Mouse (Mus musculus) intestine, embryonic 14.5 days (tissue): ENCODE results near the gene Thsd7b. TPM values are rescaled to one million over a fixed set of nuclear protein-coding genes. Genes with fewer than 3 reads are reported as not detected.

Experiments used
- ATAC-seq: fragments of 200-750 bp; cut with Nextera tagmentation; replicated peaks from 2 replicates; pipeline ENCODE4 v1.8.0; 2017; ENCODE audit warnings: low read depth, moderate number of reproducible peaks, moderate TSS enrichment, moderate library complexity; ENCODE audit not compliant: low FRiP score, low TSS enrichment
- DNase-seq: peaks from one replicate; pipeline ENCODE4 v3.0.0-alpha.2; 2018; ENCODE audit warnings: low spot score
- H3K27ac ChIP-seq: fragments of 300-500 bp; sonication (generic); 2 replicates; pipeline ENCODE4 v1.5.1; 2014; ENCODE audit warnings: low read depth, mild to moderate bottlenecking, control low read depth
- H3K27me3 ChIP-seq: fragments of 300-500 bp; sonication (generic); replicated peaks from 2 replicates; pipeline ENCODE4 v1.6.1; 2014; ENCODE audit warnings: low read length, control low read depth; ENCODE audit not compliant: control insufficient read depth, insufficient read depth
- H3K36me3 ChIP-seq: fragments of 300-500 bp; sonication (generic); 2 replicates; pipeline ENCODE4 v1.6.1; 2014; ENCODE audit warnings: low read length, control low read depth; ENCODE audit not compliant: control insufficient read depth, insufficient read depth
- H3K4me1 ChIP-seq: fragments of 300-500 bp; sonication (generic); replicated peaks from 2 replicates; pipeline ENCODE4 v1.6.1; 2014; ENCODE audit warnings: low read length, control low read depth, mixed read lengths; ENCODE audit not compliant: control insufficient read depth, insufficient read depth
- H3K4me2 ChIP-seq: fragments of 300-500 bp; sonication (generic); 2 replicates; pipeline ENCODE4 v1.6.1; 2014; ENCODE audit warnings: low read length
- H3K4me3 ChIP-seq: fragments of 300-500 bp; sonication (generic); 2 replicates; pipeline ENCODE4 v1.5.1; 2014; ENCODE audit warnings: low read depth, low read length, control low read depth, mixed read lengths
- H3K9ac ChIP-seq: fragments of 300-500 bp; sonication (generic); 2 replicates; pipeline ENCODE4 v1.6.1; 2014; ENCODE audit warnings: mild to moderate bottlenecking, low read length
- H3K9me3 ChIP-seq: fragments of 300-500 bp; sonication (generic); 2 replicates; pipeline ENCODE4 v1.6.1; 2016; ENCODE audit warnings: low read length, control low read depth; ENCODE audit not compliant: control insufficient read depth
- WGBS: fragments of 180-500 bp; shearing (Covaris S2); extraction: QIAGEN DNeasy Blood & Tissue Kit; methylation state at CpG from one replicate; pipeline ENCODE4 v1.1.7; 2014; 5-methylcytosine and 5-hydroxymethylcytosine counted together
- polyA plus RNA-seq: library from polyadenylated mRNA; unstranded; fragments of >200 nt; fragmentation: Nextera tagmentation; extraction: Ambion mirVana; gene quantifications from 2 replicates; pipeline ENCODE4 v1.2.1, GENCODE M21; 2014

The Thsd7b gene
- polyA plus RNA-seq: 0.66 and 1.0 TPM in 2 replicates

DNA sequence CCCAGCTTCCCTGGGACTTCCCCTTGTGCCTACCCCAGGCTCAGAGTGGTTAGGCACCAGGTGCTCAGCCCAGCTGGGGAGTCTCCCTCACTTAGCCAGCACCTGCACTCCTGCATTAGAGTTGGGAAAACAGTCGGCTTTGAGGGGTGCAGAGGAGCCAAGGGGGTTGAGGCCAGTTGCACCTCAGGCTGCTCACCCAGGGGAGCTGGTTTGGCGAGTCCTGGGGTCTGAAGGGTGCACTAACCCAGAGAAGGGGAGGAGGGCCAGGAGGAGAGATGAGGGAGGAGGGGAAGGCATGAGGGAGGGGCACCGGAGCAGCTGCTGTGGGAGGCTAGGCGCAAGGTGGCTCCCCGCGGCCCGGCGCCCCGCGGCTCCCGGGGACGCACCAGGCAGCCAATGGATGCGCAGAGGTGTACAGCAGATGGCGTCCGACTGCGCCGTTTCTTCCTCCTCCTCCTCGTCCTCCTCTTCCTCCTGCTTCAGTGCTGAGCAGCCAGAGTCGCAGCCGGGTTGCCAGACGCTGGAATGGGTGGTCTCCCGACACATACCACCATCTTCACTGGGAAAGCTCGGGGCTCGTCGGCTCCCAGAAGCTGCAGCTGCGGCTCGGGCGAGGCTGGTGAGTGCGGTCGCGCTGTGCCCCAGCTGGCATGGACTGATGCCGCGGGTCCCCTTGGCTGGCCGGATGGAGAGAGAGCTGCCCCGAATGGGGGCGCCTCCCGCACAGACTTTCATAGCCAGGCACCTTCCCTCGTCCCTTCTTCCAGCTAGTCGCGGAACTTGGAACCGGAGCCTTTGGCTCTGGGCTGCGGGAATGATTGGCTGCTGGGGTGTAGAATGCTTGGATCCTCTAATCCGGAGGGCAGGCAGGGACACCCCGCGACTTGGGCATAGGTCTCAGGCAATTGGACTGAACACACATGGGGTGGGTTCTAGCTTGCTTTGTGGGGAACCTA lies at the start of gene Thsd7b:
Gene Thsd7b, plus strand, starts transcription at position 321 of the 956 bp plus-strand sequence.
- ATAC-seq (0 out of 2 replicates have a peak, but pooled peaks have one; percentile 36), DNase-seq (peak; percentile 67)
- 0 out of 2 replicates have a peak, but pooled peaks cover 4% of the 10 kb centered on the region for H3K4me1 ChIP-seq
- H3K4me2 ChIP-seq: peak within 1 kb of the TSS; percentile 61
- H3K9me3 ChIP-seq: no peaks in the 10 kb centered on the region
- peak within 1 kb of the TSS; percentile 40 for H3K4me3 ChIP-seq
- H3K9ac ChIP-seq: no peak within 1 kb of the TSS
- H3K27ac ChIP-seq: no peak within 1 kb of the TSS
- WGBS: 2% methylated on average over 42 of the region's 45 CpGs
- peaks cover 43% of the 10 kb centered on the region for H3K27me3 ChIP-seq
- H3K36me3 ChIP-seq: no peaks in the 10 kb centered on the region

- Histone ChIP-seq H3K9me3 (no peaks in the 10 kb centered on the region), H3K4me1 (no peaks in the 10 kb centered on the region), H3K4me3 (no peak overlapping the region), H3K9ac (no peak overlapping the region), H3K27me3 (no peaks in the 10 kb centered on the region), H3K36me3 (no peaks in the 10 kb centered on the region), H3K4me2 (no peak overlapping the region), H3K27ac (no peak overlapping the region)
- 54% methylated on average over 3 of the region's 3 CpGs for WGBS
- DNase-seq (no peak), ATAC-seq (no peak)
Observed at GRCm38 (mm10) chr1:129244292-129244691, 28.8 kb upstream of the Thsd7b start.

- Histone ChIP-seq H3K9ac (no peak overlapping the region), H3K9me3 (no peaks in the 10 kb centered on the region), H3K4me3 (no peak overlapping the region), H3K36me3 (no peaks in the 10 kb centered on the region), H3K27ac (no peak overlapping the region), H3K4me1 (no peaks in the 10 kb centered on the region), H3K27me3 (no peaks in the 10 kb centered on the region), H3K4me2 (no peak overlapping the region)
- 76% methylated on average over 6 of the region's 6 CpGs for WGBS
- DNase-seq (no peak), ATAC-seq (no peak)
Observed at GRCm38 (mm10) chr1:129250704-129251443, 22.2 kb upstream of the Thsd7b start.

GRCm38 (mm10) chr1:129266684-129267083 lies 6.4 kb upstream of the Thsd7b start:
- H3K36me3 ChIP-seq: no peaks in the 10 kb centered on the region
- no peak overlapping the region for H3K4me2 ChIP-seq
- no peaks in the 10 kb centered on the region for H3K4me1 ChIP-seq
- H3K9ac ChIP-seq: no peak overlapping the region
- H3K27me3 ChIP-seq: no peaks in the 10 kb centered on the region
- no peak overlapping the region for H3K27ac ChIP-seq
- WGBS: 83% methylated on average over 3 of the region's 3 CpGs
- DNase-seq: no peak
- no peak overlapping the region for H3K4me3 ChIP-seq
- no peaks in the 10 kb centered on the region for H3K9me3 ChIP-seq
- no peak for ATAC-seq

GRCm38 (mm10) chr1:129304173-129304572 lies 31.1 kb downstream of the Thsd7b start:
- Histone ChIP-seq H3K4me3 (no peak overlapping the region), H3K4me1 (no peaks in the 10 kb centered on the region), H3K27ac (no peak overlapping the region), H3K4me2 (no peak overlapping the region), H3K27me3 (no peaks in the 10 kb centered on the region), H3K9me3 (no peaks in the 10 kb centered on the region), H3K36me3 (no peaks in the 10 kb centered on the region), H3K9ac (no peak overlapping the region)
- DNase-seq: no peak
- WGBS: 86% methylated on average over 1 of the region's 1 CpGs
- ATAC-seq: no peak

GRCm38 (mm10) chr1:129324388-129324787 lies 51.3 kb downstream of the Thsd7b start:
- Histone ChIP-seq H3K36me3 (no peaks in the 10 kb centered on the region), H3K9me3 (no peaks in the 10 kb centered on the region), H3K27ac (no peak overlapping the region), H3K9ac (no peak overlapping the region), H3K4me2 (no peak overlapping the region), H3K4me3 (no peak overlapping the region), H3K4me1 (no peaks in the 10 kb centered on the region), H3K27me3 (no peaks in the 10 kb centered on the region)
- DNase-seq (no peak), ATAC-seq (no peak)
- WGBS: 80% methylated on average over 6 of the region's 6 CpGs

DNA sequence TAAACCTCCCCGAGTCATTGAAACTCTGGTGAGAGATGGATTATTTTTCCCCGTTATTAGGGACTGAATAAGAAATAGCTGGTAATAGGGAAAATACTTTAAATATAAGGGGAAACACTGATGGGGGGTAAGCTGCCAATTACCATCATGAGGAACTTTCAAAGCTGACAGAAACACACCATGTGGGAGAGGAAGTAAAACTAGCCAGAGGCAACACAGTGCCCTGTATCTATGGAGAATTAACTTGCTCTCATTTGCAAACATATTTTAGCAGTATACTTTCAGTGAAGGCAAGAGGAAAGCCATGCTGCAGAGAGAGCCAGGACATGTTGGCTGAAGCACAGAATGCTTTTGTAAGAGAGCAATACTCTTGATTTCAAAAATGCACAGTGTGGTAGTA lies 51.7 kb downstream of the Thsd7b start:
- no peaks in the 10 kb centered on the region for H3K36me3 ChIP-seq
- H3K4me3 ChIP-seq: no peak overlapping the region
- H3K27ac ChIP-seq: no peak overlapping the region
- no peak overlapping the region for H3K4me2 ChIP-seq
- no peak for DNase-seq
- no peaks in the 10 kb centered on the region for H3K4me1 ChIP-seq
- H3K9ac ChIP-seq: no peak overlapping the region
- WGBS: 70% methylated on average over 2 of the region's 2 CpGs
- ATAC-seq: no peak
- no peaks in the 10 kb centered on the region for H3K9me3 ChIP-seq
- no peaks in the 10 kb centered on the region for H3K27me3 ChIP-seq

DNA sequence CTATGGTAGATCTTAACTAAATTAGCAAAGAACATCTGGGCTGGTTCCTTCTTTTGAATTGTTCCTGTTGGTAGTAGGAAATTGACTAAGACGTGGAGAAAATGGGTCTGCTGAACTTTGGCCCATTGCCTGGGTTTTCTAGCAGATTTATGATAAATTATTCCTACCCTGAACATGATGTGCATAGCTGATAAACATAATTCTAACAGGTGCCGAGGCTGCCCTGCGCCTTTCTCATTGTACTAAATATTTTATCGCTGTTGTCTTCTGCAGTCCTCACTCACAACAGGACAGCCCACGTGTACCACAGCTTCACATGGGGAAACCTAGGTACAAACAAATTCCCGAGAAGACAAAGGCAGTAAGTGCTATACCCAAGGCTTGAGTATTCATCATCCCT lies 83.5 kb downstream of the Thsd7b start:
- ATAC-seq (no peak), DNase-seq (no peak)
- H3K4me2 ChIP-seq: no peak overlapping the region
- H3K27ac ChIP-seq: no peak overlapping the region
- H3K36me3 ChIP-seq: no peaks in the 10 kb centered on the region
- H3K27me3 ChIP-seq: no peaks in the 10 kb centered on the region
- H3K9me3 ChIP-seq: no peaks in the 10 kb centered on the region
- no peak overlapping the region for H3K4me3 ChIP-seq
- H3K9ac ChIP-seq: no peak overlapping the region
- no peaks in the 10 kb centered on the region for H3K4me1 ChIP-seq
- WGBS: 68% methylated on average over 6 of the region's 6 CpGs
